Mouse (Mus musculus) ovary, postnatal 10 days (tissue): ENCODE measurements around the gene Scyl1.

ENCODE experiments used
- DNase-seq: peaks from one replicate; pipeline ENCODE4 v3.0.0; 2022; ENCODE audit warnings: low spot score

Gene Scyl1

DNA sequence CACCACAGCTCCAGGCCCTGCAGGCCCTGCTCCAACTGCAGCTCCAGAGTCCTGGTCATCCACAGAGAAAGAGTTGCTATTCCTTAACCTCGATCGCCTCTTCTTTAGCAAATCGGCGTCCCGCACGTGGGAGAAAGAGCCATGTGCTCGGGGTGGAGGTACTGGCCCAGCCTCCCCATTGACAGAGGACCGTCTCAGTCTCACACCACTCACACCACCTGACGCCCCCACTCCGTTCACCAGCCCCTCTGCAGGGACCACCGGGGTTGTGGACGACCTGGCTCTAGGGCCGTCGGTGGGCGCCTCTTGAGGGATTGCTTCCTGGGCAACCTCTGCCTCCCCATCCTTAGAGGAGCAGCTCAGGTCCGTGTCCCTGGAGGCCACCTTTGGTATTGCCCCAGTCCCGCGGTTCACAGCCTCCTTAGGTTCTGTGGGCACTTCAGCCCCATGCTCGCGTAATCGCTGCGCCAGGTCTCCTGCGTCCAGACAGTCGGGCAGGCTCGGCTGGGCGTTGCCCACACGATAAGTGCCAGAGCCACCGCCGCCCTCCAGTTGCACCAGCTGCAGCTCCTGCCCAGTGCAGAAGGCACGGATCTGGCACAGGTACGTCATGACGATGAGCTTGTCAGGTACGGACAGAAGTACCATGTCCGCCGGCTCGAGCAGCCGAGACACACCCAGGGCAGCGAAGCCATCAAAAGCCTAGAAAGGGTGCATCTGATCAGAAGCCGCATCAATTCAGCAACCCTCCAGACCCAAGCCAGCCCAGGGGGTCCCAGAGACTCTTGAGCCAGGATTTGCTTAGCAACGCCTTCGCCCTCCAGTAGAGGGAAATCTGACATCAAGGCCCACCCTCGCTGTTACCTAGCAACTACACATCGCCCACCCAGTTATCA, 55.2 kb downstream of the Scyl1 start:
- no peak for DNase-seq

DNA sequence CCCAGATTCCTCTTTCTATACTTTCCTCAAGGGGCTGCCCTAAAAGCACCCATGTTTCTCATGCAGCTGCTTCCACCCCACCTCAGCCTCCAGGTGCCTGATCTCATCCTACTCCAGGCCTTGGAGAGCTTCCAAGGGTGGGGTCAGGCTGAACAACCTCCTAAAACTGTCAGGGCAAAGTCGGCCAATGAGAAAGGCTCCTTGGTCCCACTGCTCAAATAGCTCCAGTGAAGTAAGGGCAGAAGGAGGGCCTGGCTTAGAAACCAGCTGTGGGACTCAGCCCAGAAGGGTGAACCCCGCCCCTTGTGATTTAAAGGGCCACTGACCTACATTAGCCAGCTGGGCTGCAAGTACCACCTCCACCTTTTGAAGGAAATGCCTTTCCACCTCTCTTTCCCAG, 57.5 kb downstream of the Scyl1 start:
- DNase-seq, result no peak

DNA sequence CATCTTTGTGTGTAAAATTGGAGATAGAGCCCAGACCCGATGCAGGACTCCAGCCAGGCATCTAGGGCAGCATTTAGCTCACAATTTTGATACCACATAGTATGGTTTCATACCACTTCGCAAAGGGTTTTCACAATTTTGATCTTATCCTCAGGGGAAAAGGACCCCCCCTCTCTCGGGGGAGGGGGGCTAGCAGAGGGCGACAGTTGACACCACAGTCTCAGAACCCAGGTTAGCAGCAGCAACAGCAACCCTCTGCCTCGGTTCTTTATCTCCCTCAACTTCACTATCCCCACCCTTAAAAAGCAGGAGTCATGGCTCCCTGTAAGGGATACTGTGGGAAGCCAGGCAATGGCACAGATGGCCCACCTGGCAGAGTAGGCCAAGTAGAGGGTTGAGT, 58.0 kb downstream of the Scyl1 start:
- no peak for DNase-seq

DNA sequence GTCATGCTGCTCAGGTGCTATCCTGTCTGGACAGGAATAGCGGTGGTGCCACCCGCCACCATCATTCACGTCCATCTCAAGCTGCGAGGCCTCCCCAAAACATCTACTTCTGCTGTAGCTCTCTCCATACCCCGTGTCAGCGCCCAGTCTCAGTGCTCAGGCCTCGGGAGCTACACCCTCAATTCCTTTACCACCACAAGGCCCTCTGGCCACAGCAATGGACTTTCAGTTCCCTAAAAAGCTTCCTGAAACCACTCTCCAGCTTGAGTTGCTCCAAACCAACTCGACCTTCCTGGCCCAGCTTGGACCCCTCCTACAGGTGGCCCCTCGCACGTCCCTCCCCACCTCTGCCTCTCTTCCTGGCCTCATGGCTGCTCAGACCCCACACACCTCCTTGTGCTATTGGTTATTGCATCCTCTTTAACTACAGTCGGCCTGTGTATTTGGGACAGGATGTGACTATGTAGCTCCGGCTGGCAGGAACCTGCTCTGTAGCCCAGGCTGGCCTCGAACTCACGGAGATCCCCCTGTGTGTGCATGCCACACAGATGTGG, 59.2 kb downstream of the Scyl1 start:
- no peak for DNase-seq

DNA sequence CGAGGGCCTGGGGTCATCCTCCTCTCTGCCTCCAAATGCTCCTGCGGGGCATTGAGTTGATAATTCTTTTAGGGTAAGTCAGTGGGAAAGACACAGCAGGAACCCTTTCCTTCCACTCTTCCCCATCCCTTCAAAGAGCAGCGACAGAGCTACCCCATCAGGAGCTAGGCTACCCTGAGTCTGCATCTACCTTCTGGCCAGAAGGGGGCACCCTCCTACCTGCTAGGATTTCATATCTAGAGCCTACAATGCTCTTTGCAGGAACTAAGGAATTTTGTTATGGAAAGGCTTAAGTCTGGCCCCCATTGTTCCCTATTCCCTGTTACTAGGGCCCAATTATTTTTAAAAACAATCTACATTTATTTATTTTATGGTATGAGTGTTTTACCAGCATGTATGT, 60.0 kb downstream of the Scyl1 start:
- no peak for DNase-seq

DNA sequence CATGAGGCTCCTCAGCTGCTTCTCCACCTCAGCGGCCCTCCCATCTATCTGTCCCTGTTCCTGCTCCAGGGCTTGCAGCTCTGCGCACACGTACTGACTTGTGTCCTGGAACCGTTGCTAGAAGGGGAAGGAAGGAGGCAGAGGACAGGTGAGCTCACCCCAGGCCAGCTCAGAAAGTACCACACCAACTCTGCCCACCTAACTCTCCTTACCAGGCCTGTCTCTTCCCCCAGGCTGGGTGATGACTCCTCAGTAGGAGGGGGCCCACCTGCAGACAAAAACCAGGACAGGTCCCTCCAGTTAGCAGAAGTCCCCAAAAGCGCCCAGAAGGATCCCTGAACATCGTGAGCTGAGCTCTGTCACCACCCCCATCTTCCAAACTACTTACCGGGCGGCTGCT, 60.6 kb downstream of the Scyl1 start:
- no peak for DNase-seq

DNA sequence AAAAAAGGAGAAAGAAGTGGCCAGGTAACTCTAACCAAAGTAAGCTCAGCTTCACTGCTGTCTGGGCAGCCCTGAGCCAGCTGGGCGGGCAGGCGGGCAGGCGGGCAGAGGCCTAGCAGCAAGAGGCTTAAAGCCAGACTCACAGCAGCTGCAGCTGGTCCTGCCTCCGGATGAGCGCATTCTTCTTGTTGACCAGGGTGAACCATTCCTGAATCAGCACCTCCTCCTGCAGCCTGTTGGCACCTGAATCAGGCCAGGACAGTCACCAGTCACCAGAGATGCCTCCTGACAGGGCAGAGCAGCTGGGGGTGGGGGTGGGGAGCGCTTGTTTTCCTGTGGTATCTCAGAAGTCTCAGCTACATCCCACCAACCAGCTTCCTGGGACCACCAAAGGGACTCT, 61.2 kb downstream of the Scyl1 start:
- DNase-seq, result no peak
